8 mouse cellular contexts compared by ENCODE assay signal in the genomic region with DNA sequence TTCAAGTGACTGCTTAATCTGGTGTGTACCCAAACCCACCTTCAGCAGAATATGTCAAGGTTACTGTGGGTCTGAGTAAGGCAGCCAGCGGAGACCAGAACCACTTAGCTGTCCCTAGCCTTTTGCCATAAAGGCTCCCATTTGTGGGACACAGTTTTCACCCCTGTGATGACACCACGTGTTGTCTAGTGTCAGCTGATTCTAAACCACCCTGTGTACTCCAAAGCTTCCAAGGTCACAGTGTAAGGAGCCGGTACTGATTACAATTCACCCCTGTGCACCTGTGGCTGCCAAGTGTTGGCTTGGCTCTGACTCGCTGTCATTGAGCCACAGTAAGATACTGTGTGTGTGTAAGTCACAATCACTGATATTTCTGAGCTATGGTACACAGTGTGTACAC. TPM values are rescaled to one million over a fixed set of nuclear protein-coding genes. Genes with fewer than 3 reads are reported as not detected.
DNase-seq lines count a peak whose midpoint lies in the region; ATAC-seq lines count a peak whose summit lies in the region.

No protein-coding gene starts in this region.

- peak; percentile 12; the same call in 1 of the 2 replicates for ATAC-seq in neural tube, embryonic 11.5 days (ENCODE audit: insufficient read depth, low FRiP score, low TSS enrichment)
- ATAC-seq in forebrain, embryonic 14.5 days, result 0 out of 2 replicates have a peak, but pooled peaks have one; percentile 8
- no peak for ATAC-seq in hindbrain, embryonic 16.5 days
- peak; percentile 7 for ATAC-seq in liver, embryonic 13.5 days (ENCODE audit: low read depth)

- DNase-seq in neural tube, embryonic 11.5 days (ENCODE audit: low spot score), result peak; percentile 13
- no peak for DNase-seq in neural tube, embryonic 10.5 days (ENCODE audit: extremely low spot score, low spot score)
- peak; percentile 16 for DNase-seq in c-Kit-positive CD71-positive TER-119-negative erythroid progenitor cells, embryonic 14.5 days (ENCODE audit: low read depth)
- DNase-seq in forebrain, embryonic 14.5 days (ENCODE audit: low spot score), result peak; percentile 6
- DNase-seq in liver, embryonic 13.5 days, result peak; percentile 9
- peak; percentile 70 for DNase-seq in skeletal muscle tissue, adult 2 months (ENCODE audit: low read depth, low spot score)
- DNase-seq in right cerebral cortex, postnatal 4 days, result no peak

- H3K4me1 ChIP-seq in neural tube, embryonic 11.5 days (ENCODE audit: control insufficient read depth, insufficient read depth, low read length), result 0 out of 2 replicates have a peak, but pooled peaks cover 3% of the 10 kb centered on the region
- peaks cover 5% of the 10 kb centered on the region for H3K4me1 ChIP-seq in forebrain, embryonic 14.5 days (ENCODE audit: control insufficient read depth, insufficient read depth, low read length)
- peaks cover 7% of the 10 kb centered on the region for H3K4me1 ChIP-seq in hindbrain, embryonic 16.5 days (ENCODE audit: control insufficient read depth, insufficient read depth, low read depth, low read length)
- peaks cover 8% of the 10 kb centered on the region for H3K4me1 ChIP-seq in liver, embryonic 13.5 days (replicated peaks)

- WGBS in neural tube, embryonic 11.5 days, result 60% methylated on average over 4 of the region's 4 CpGs
- 55% methylated on average over 4 of the region's 4 CpGs for WGBS in forebrain, embryonic 14.5 days
- WGBS in hindbrain, embryonic 16.5 days, result 40% methylated on average over 4 of the region's 4 CpGs
- 49% methylated on average over 4 of the region's 4 CpGs for WGBS in liver, embryonic 13.5 days (ENCODE audit: insufficient replicate concordance)

- peaks cover 2% of the 10 kb centered on the region; the same call in 1 of the 2 replicates for H3K36me3 ChIP-seq in neural tube, embryonic 11.5 days (ENCODE audit: control insufficient read depth, insufficient read depth, low read length)
- H3K36me3 ChIP-seq in forebrain, embryonic 14.5 days (ENCODE audit: control insufficient read depth, insufficient read depth, low read length), result peaks cover 18% of the 10 kb centered on the region
- H3K36me3 ChIP-seq in hindbrain, embryonic 16.5 days (ENCODE audit: control insufficient read depth, insufficient read depth, low read length), result peaks cover 5% of the 10 kb centered on the region
- H3K36me3 ChIP-seq in liver, embryonic 13.5 days, result peaks cover 12% of the 10 kb centered on the region; the same call in 1 of the 2 replicates

- peak overlapping the region; percentile 51 for H3K4me2 ChIP-seq in neural tube, embryonic 11.5 days (ENCODE audit: low read depth)
- H3K4me2 ChIP-seq in forebrain, embryonic 14.5 days (ENCODE audit: low read length), result peak overlapping the region; percentile 72
- H3K4me2 ChIP-seq in hindbrain, embryonic 16.5 days (ENCODE audit: low read length), result peak overlapping the region; percentile 75
- H3K4me2 ChIP-seq in liver, embryonic 13.5 days, result peak overlapping the region; percentile 78

- H3K4me3 ChIP-seq in neural tube, embryonic 11.5 days (ENCODE audit: low read depth, low read length), result peak overlapping the region; percentile 66
- H3K4me3 ChIP-seq in forebrain, embryonic 14.5 days (ENCODE audit: low read depth, low read length), result peak overlapping the region; percentile 91
- H3K4me3 ChIP-seq in hindbrain, embryonic 16.5 days (ENCODE audit: low read length), result peak overlapping the region; percentile 72
- H3K4me3 ChIP-seq in liver, embryonic 13.5 days (replicated peaks), result peak overlapping the region; percentile 87

- H3K9ac ChIP-seq in neural tube, embryonic 11.5 days (ENCODE audit: low read length), result peak overlapping the region; percentile 94
- H3K9ac ChIP-seq in forebrain, embryonic 14.5 days (ENCODE audit: low read length), result peak overlapping the region; percentile 96
- peak overlapping the region; percentile 95 for H3K9ac ChIP-seq in hindbrain, embryonic 16.5 days (ENCODE audit: low read depth, low read length)
- peak overlapping the region; percentile 91 for H3K9ac ChIP-seq in liver, embryonic 13.5 days

- H3K27ac ChIP-seq in neural tube, embryonic 11.5 days (ENCODE audit: low read depth, low read length), result no peak overlapping the region
- H3K27ac ChIP-seq in forebrain, embryonic 14.5 days (ENCODE audit: low read depth, low read length), result no peak overlapping the region
- no peak overlapping the region; the same call in 1 of the 2 replicates for H3K27ac ChIP-seq in hindbrain, embryonic 16.5 days (ENCODE audit: low read depth, low read length)
- peak overlapping the region; percentile 83 for H3K27ac ChIP-seq in liver, embryonic 13.5 days

- H3K27me3 ChIP-seq in neural tube, embryonic 11.5 days (ENCODE audit: control insufficient read depth, insufficient read depth, low read length), result no peaks in the 10 kb centered on the region
- no peaks in the 10 kb centered on the region for H3K27me3 ChIP-seq in forebrain, embryonic 14.5 days (replicated peaks; ENCODE audit: control insufficient read depth, insufficient read depth, low read length)
- H3K27me3 ChIP-seq in hindbrain, embryonic 16.5 days (replicated peaks; ENCODE audit: control insufficient read depth, insufficient read depth, low read length), result no peaks in the 10 kb centered on the region
- H3K27me3 ChIP-seq in liver, embryonic 13.5 days, result no peaks in the 10 kb centered on the region

- no peaks in the 10 kb centered on the region for H3K9me3 ChIP-seq in neural tube, embryonic 11.5 days (ENCODE audit: control insufficient read depth, low read length)
- no peaks in the 10 kb centered on the region for H3K9me3 ChIP-seq in forebrain, embryonic 14.5 days (replicated peaks; ENCODE audit: control insufficient read depth, low read length)
- H3K9me3 ChIP-seq in hindbrain, embryonic 16.5 days (ENCODE audit: control insufficient read depth, low read length), result no peaks in the 10 kb centered on the region
- no peaks in the 10 kb centered on the region for H3K9me3 ChIP-seq in liver, embryonic 13.5 days (replicated peaks)

RNA-seq across cellular contexts. Expression of gene Tmem106b, which starts 0.9 kb away (rescaled TPM):
- 34.0 and 34.4 TPM in 2 replicates for polyA plus RNA-seq in neural tube, embryonic 11.5 days (2014; fragmentation: Nextera tagmentation; extraction: Ambion mirVana)
- 36.8 and 41.3 TPM in 2 replicates for polyA plus RNA-seq in forebrain, embryonic 14.5 days (2014; fragmentation: Nextera tagmentation; extraction: Ambion mirVana)
- 37.2 and 40.9 TPM in 2 replicates for polyA plus RNA-seq in hindbrain, embryonic 16.5 days (2015; fragmentation: Nextera tagmentation; extraction: Ambion mirVana)
- polyA plus RNA-seq in liver, embryonic 13.5 days (2015; fragmentation: Nextera tagmentation; extraction: Ambion mirVana), result 9.5 and 14.3 TPM in 2 replicates

Comparison
In these comparisons a context has a peak if more than half of its experiments do, and no peak if none do; other contexts are left out.
1. DNase-seq: peak in neural tube, embryonic 11.5 days (single experiment), c-Kit-positive CD71-positive TER-119-negative erythroid progenitor cells, embryonic 14.5 days (single experiment), forebrain, embryonic 14.5 days (single experiment), liver, embryonic 13.5 days (single experiment) and skeletal muscle tissue, adult 2 months (single experiment); none in neural tube, embryonic 10.5 days (single experiment) and right cerebral cortex, postnatal 4 days (single experiment).
2. Peak in every context shown above with its lines, with median percentiles within 50 percentile points of each other: H3K4me2 ChIP-seq, H3K4me3 ChIP-seq and H3K9ac ChIP-seq.